Mouse (Mus musculus) CH12.LX (cell line): ENCODE measurements at regions not wholly inside any gene's neighbourhood (a gene's known extent, or its start where the extent isn't known, plus 50 kb on each side); places are given as distances from the start of the nearest gene placed in this dataset.

Experiments
- CHD1 ChIP-seq: IDR thresholded peaks from 2 replicates; pipeline ENCODE4 v1.6.1; 2012; ENCODE audit warnings: low read depth, low read length, improper control_type of control experiment, inconsistent platforms
- CHD2 ChIP-seq: IDR thresholded peaks from 2 replicates; pipeline ENCODE4 v1.6.1; 2011; ENCODE audit warnings: low read length, improper control_type of control experiment
- CTCF ChIP-seq, 2 experiments: IDR thresholded peaks in 1 of 2; conservative IDR thresholded peaks in 1 of 2; 2 replicates each; pipeline ENCODE4 v1.5.1; 2011 to 2012; ENCODE audit warnings: low read depth in 2 of 2, low read length in 2 of 2, improper control_type of control experiment in 1 of 2, inconsistent platforms in 1 of 2, mild to moderate bottlenecking in 1 of 2, moderate library complexity in 1 of 2
- EP300 ChIP-seq: IDR thresholded peaks from 2 replicates; pipeline ENCODE4 v1.6.1; 2011; ENCODE audit warnings: low read length, improper control_type of control experiment
- GABPA ChIP-seq: IDR thresholded peaks from 2 replicates; pipeline ENCODE4 v1.6.1; 2012; ENCODE audit warnings: low read depth, low read length, improper control_type of control experiment, inconsistent platforms; ENCODE audit not compliant: insufficient replicate concordance
- MAX ChIP-seq: IDR thresholded peaks from 2 replicates; pipeline ENCODE4 v1.6.1; 2011; ENCODE audit warnings: low read length, improper control_type of control experiment
- MAZ ChIP-seq: IDR thresholded peaks from 2 replicates; pipeline ENCODE4 v1.6.1; 2012; ENCODE audit warnings: low read depth, mild to moderate bottlenecking, inconsistent platforms, low read length, improper control_type of control experiment, moderate library complexity
- NRF1 ChIP-seq: IDR thresholded peaks from 2 replicates; pipeline ENCODE4 v1.6.1; 2014; ENCODE audit warnings: low read depth, mild to moderate bottlenecking, inconsistent platforms, low read length, improper control_type of control experiment, moderate library complexity
- POLR2A ChIP-seq: IDR thresholded peaks from 2 replicates; pipeline ENCODE4 v1.6.1; 2011; ENCODE audit warnings: low read depth, mild to moderate bottlenecking, improper control_type of control experiment, low read length
- USF1 ChIP-seq: IDR thresholded peaks from 2 replicates; pipeline ENCODE4 v1.6.1; 2014; ENCODE audit warnings: low read depth, mild to moderate bottlenecking, inconsistent platforms, low read length, improper control_type of control experiment

DNA sequence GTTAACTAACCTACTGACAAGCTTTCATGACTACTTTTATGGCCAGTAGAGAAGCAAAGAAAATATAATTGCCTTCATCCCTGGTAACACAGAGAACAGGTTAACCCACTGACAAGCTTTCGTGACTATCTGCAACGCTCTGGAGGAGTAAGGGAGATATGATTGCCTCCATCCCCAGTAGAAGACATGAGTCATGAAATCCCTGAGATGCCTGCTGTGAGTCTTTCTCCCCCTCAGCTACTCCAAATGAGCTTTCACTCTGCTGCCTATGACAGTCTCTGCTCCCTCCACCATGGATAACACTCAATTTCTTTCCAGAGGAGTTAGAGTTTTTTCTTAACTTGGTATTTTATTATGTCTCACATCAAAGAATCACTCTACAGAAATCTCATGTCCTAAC, 2493.4 kb upstream of the Gm7489 start:
- TF ChIP-seq CTCF (conservative IDR thresholded peaks at IDR 0.05 in 1 of 2, IDR thresholded peaks at IDR 0.05 in 1 of 2; ENCODE audit: low read depth in 2 of 2, low read length in 2 of 2) (no peak), EP300 (no peak), NRF1 (no peak), POLR2A (no peak), GABPA (no peak), USF1 (no peak), MAZ (no peak), CHD1 (no peak), CHD2 (no peak), MAX (no peak)
